Mouse (Mus musculus): ENCODE measurements around the gene Mob4.

DNA sequence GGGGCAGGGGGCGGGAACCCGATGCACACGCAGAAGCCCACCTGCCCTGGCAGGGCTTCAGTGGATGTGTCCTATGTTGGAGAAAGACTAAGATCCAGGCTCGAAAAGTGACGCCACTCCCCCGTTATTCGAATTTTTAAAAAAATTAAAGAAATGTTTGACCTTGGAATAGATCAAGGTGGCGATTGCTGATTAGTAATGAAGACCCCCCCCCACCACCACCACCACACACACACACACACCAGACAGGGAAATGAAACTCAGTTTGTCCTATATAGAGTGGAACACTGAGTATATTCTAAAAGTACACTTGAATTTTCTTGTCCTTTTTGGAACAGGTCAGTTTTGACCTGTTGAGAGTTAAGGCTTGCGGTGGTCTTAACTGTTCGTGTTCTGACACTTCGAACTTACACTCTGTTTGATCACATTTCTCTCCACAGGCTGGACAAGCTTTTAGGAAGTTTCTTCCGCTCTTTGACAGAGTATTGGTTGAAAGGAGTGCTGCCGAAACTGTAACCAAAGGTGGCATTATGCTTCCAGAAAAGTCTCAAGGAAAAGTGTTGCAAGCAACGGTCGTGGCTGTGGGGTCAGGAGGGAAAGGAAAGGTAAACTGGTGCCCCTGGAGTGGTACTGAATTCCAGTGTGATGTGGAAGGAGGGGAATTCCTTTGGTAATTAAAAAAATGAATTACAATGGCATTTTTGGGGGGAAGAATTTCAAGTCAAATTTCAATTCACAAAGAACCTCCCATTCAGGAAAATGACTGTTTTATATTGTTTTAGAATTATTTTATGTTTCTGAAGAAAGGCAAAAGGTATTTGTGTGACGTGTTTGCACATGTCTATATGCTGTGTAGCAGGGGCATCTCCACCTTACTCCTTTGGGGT is 42.2 kb upstream of the Mob4 start:
- no peak for TF ChIP-seq CTCF (IDR thresholded peaks at IDR 0.05; ENCODE audit: extremely low read depth, insufficient read depth, low read length)
- TF ChIP-seq POLR2A (IDR thresholded peaks at IDR 0.05; ENCODE audit: extremely low read depth, insufficient read depth, low read length) = no peak

Measured in cortical plate, adult 2 months (tissue).